Mouse (Mus musculus): Measurements from ENCODE around the gene Rbms1. TPM values are rescaled to one million over a fixed set of nuclear protein-coding genes. Genes with fewer than 3 reads are reported as not detected.

The Rbms1 gene
- polyA plus RNA-seq, 1 experiment, result 23.8 TPM

- Histone ChIP-seq H3K4me3 (replicated peaks; ENCODE audit: control insufficient read depth, low read depth, low read length) (no peak overlapping the region), H3K4me1 (ENCODE audit: control insufficient read depth, insufficient read depth, low read length) (peaks cover 2% of the 10 kb centered on the region; the same call in 1 of the 2 replicates), H3K27ac (ENCODE audit: control insufficient read depth, insufficient read depth, low read depth, low read length, poor library complexity) (no peak overlapping the region)
- WGBS, result 81% methylated on average over 5 of the region's 5 CpGs
- TF ChIP-seq POLR2A (IDR thresholded peaks at IDR 0.05; ENCODE audit: borderline replicate concordance, control insufficient read depth, low read depth, low read length) (no peak), CTCF (IDR thresholded peaks at IDR 0.05; ENCODE audit: control insufficient read depth, insufficient read depth, low read length) (no peak)
These were observed 37.9 kb downstream of the Rbms1 start for GRCm38 (mm10) chr2:60925063-60925462.

DNA sequence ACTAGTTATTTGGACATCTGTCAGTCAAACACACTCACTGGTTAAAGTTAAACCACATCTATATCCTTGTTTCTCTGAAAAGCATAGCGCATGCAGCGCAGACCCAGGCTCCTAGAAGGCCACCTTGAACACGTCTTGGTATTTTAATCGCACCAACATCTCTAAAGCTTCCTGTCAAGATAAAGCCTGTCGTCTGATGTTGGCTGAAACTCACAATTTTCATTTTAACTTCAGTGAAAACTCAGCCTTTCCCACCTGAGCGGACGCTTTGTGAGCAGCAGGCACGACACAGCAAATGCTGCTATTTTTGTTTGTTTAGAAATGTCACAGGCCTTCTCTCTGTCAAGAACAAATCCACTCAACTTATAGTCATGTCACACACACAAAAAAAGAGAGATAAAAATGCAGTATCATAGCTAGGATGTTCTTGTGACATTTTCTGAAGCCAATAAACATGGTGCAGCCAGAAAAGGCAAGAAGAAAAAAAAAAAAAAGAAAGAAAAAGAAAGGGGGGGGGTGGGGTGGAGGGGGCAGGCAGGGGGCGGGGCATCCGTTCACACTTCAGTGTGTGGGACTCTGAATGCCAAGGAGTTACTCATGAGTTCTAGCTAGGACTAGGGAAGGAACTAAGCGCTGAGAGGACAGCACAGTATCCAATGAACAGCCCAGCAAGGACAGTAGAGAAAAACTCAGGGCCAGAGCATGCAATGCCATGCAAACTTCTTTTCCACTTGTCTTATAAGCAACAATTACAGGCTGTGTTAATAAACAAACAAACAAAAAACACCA lies 39.0 kb downstream of the Rbms1 start:
- Histone ChIP-seq H3K4me1 (ENCODE audit: control insufficient read depth, insufficient read depth, low read length) (peaks cover 2% of the 10 kb centered on the region; the same call in 1 of the 2 replicates), H3K27ac (ENCODE audit: control insufficient read depth, insufficient read depth, low read depth, low read length, poor library complexity) (no peak overlapping the region), H3K4me3 (replicated peaks; ENCODE audit: control insufficient read depth, low read depth, low read length) (no peak overlapping the region)
- 39% methylated on average over 11 of the region's 11 CpGs for WGBS
- no peak for TF ChIP-seq CTCF (IDR thresholded peaks at IDR 0.05; ENCODE audit: control insufficient read depth, insufficient read depth, low read length)
- TF ChIP-seq POLR2A (IDR thresholded peaks at IDR 0.05; ENCODE audit: borderline replicate concordance, control insufficient read depth, low read depth, low read length), result no peak

- no peak overlapping the region for H3K27ac ChIP-seq (ENCODE audit: control insufficient read depth, insufficient read depth, low read depth, low read length, poor library complexity)
- TF ChIP-seq POLR2A (IDR thresholded peaks at IDR 0.05; ENCODE audit: borderline replicate concordance, control insufficient read depth, low read depth, low read length) (no peak), CTCF (IDR thresholded peaks at IDR 0.05; ENCODE audit: control insufficient read depth, insufficient read depth, low read length) (no peak)
- WGBS, result 7% methylated on average over 6 of the region's 6 CpGs
- no peak overlapping the region for H3K4me3 ChIP-seq (replicated peaks; ENCODE audit: control insufficient read depth, low read depth, low read length)
- H3K4me1 ChIP-seq (ENCODE audit: control insufficient read depth, insufficient read depth, low read length), result peaks cover 2% of the 10 kb centered on the region; the same call in 1 of the 2 replicates
These were observed 39.9 kb downstream of the Rbms1 start for GRCm38 (mm10) chr2:60923111-60923510.

GRCm38 (mm10) chr2:60922351-60922750 lies 40.6 kb downstream of the Rbms1 start:
- TF ChIP-seq POLR2A (IDR thresholded peaks at IDR 0.05; ENCODE audit: borderline replicate concordance, control insufficient read depth, low read depth, low read length) (no peak), CTCF (IDR thresholded peaks at IDR 0.05; ENCODE audit: control insufficient read depth, insufficient read depth, low read length) (no peak)
- no peak overlapping the region for H3K4me3 ChIP-seq (replicated peaks; ENCODE audit: control insufficient read depth, low read depth, low read length)
- WGBS, result 75% methylated on average over 5 of the region's 5 CpGs
- no peak overlapping the region for H3K27ac ChIP-seq (ENCODE audit: control insufficient read depth, insufficient read depth, low read depth, low read length, poor library complexity)
- no peaks in the 10 kb centered on the region; the same call in 1 of the 2 replicates for H3K4me1 ChIP-seq (ENCODE audit: control insufficient read depth, insufficient read depth, low read length)

DNA sequence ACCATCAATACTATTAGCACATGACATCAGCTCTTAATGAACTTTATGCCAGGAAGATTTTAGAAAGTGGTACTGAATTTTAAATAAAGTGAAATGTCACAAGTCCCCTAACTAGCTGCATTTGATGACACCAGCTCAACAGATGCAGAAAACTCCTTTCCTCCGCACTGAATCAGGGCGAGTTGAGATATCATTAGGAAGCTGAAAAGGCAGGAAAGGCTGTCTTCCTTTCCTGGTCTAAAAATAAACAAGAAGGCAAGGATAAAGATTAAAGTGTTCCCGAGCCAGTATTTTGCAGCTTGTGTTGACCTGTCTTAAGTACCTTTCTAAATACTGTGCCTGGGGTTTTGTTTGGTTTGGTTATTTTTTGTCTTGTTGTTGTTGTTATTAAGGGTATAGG lies 42.9 kb downstream of the Rbms1 start:
- TF ChIP-seq CTCF (IDR thresholded peaks at IDR 0.05; ENCODE audit: control insufficient read depth, insufficient read depth, low read length) (no peak), POLR2A (IDR thresholded peaks at IDR 0.05; ENCODE audit: borderline replicate concordance, control insufficient read depth, low read depth, low read length) (no peak)
- Histone ChIP-seq H3K4me1 (ENCODE audit: control insufficient read depth, insufficient read depth, low read length) (no peaks in the 10 kb centered on the region; the same call in 1 of the 2 replicates), H3K27ac (ENCODE audit: control insufficient read depth, insufficient read depth, low read depth, low read length, poor library complexity) (no peak overlapping the region), H3K4me3 (replicated peaks; ENCODE audit: control insufficient read depth, low read depth, low read length) (no peak overlapping the region)
- WGBS, result 78% methylated on average over 3 of the region's 3 CpGs

- Histone ChIP-seq H3K4me3 (replicated peaks; ENCODE audit: control insufficient read depth, low read depth, low read length) (no peak overlapping the region), H3K27ac (ENCODE audit: control insufficient read depth, insufficient read depth, low read depth, low read length, poor library complexity) (no peak overlapping the region), H3K4me1 (ENCODE audit: control insufficient read depth, insufficient read depth, low read length) (no peaks in the 10 kb centered on the region; the same call in 1 of the 2 replicates)
- 79% methylated on average over 7 of the region's 7 CpGs for WGBS
- no peak for TF ChIP-seq CTCF (IDR thresholded peaks at IDR 0.05; ENCODE audit: control insufficient read depth, insufficient read depth, low read length)
- no peak for TF ChIP-seq POLR2A (IDR thresholded peaks at IDR 0.05; ENCODE audit: borderline replicate concordance, control insufficient read depth, low read depth, low read length)
These were observed 44.6 kb downstream of the Rbms1 start for GRCm38 (mm10) chr2:60918401-60918800.

- H3K27ac ChIP-seq (ENCODE audit: control insufficient read depth, insufficient read depth, low read depth, low read length, poor library complexity), result no peak overlapping the region
- H3K4me3 ChIP-seq (replicated peaks; ENCODE audit: control insufficient read depth, low read depth, low read length), result no peak overlapping the region
- WGBS, result 73% methylated on average over 7 of the region's 7 CpGs
- TF ChIP-seq CTCF (IDR thresholded peaks at IDR 0.05; ENCODE audit: control insufficient read depth, insufficient read depth, low read length) (no peak), POLR2A (IDR thresholded peaks at IDR 0.05; ENCODE audit: borderline replicate concordance, control insufficient read depth, low read depth, low read length) (no peak)
- peaks cover 2% of the 10 kb centered on the region; the same call in 1 of the 2 replicates for H3K4me1 ChIP-seq (ENCODE audit: control insufficient read depth, insufficient read depth, low read length)
These were observed 48.3 kb downstream of the Rbms1 start for GRCm38 (mm10) chr2:60914524-60915280.

DNA sequence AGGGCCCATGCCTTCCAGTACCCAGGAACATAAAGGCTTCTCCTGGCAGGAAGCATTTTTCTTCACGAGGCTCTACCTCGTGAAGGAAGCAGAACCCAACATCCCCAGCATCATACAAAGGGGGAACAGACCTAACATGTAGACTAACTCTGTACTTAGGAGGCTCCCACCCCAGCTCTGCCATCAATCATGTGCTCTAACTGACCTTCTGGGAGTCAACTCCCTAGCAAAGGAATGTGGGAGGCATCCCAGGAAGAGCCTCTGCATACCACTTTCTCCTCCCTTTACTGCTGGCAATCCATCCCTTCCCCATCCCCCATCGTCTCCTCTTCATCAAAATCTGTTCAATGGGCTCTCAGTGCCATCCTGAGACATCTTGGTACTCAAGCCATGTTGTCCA lies 49.7 kb downstream of the Rbms1 start:
- Histone ChIP-seq H3K27ac (ENCODE audit: control insufficient read depth, insufficient read depth, low read depth, low read length, poor library complexity) (no peak overlapping the region), H3K4me1 (ENCODE audit: control insufficient read depth, insufficient read depth, low read length) (peaks cover 2% of the 10 kb centered on the region; the same call in 1 of the 2 replicates), H3K4me3 (replicated peaks; ENCODE audit: control insufficient read depth, low read depth, low read length) (no peak overlapping the region)
- TF ChIP-seq POLR2A (IDR thresholded peaks at IDR 0.05; ENCODE audit: borderline replicate concordance, control insufficient read depth, low read depth, low read length) (no peak), CTCF (IDR thresholded peaks at IDR 0.05; ENCODE audit: control insufficient read depth, insufficient read depth, low read length) (no peak)
- 58% methylated on average over 3 of the region's 3 CpGs for WGBS

All from bone marrow, adult 2 months (tissue).